8 mouse cellular contexts compared by ENCODE assay signal in genomic region chr17:80601371-80601770, GRCm38 (mm10). TPM values are rescaled to one million over a fixed set of nuclear protein-coding genes. Genes with fewer than 3 reads are reported as not detected.
DNase-seq lines count a peak whose midpoint lies in the region; ATAC-seq and TF ChIP-seq lines count a peak whose summit lies in the region.

No protein-coding gene starts in this region.

- ATAC-seq in midbrain, embryonic 16.5 days: peak; percentile 45; the same call in 1 of the 2 replicates

- no peak overlapping the region for H3K4me2 ChIP-seq in midbrain, embryonic 16.5 days (ENCODE audit: low read length)

- no peak overlapping the region for H3K27ac ChIP-seq in kidney, adult 2 months (ENCODE audit: insufficient read depth, low read depth, low read length)
- H3K27ac ChIP-seq in ES-E14 (ENCODE audit: insufficient read depth, low read depth, low read length, poor library complexity, severe bottlenecking): no peak overlapping the region
- H3K27ac ChIP-seq in embryonic fibroblast, embryonic 13.5 days (ENCODE audit: insufficient read depth, low read length): no peak overlapping the region
- no peak overlapping the region for H3K27ac ChIP-seq in midbrain, embryonic 16.5 days (ENCODE audit: low read length)

- intact Hi-C loops in left cerebral cortex, postnatal 14 days (cut with DNase I): no loop called here

- TF ChIP-seq POLR2A in kidney, adult 2 months (IDR thresholded peaks at IDR 0.05; ENCODE audit: low read depth, low read length): no peak
- TF ChIP-seq POLR2A in brain, embryonic 14.5 days (IDR thresholded peaks at IDR 0.05; ENCODE audit: borderline replicate concordance, extremely low read depth, insufficient read depth, insufficient read length, poor library complexity, severe bottlenecking): no peak
- no peak for TF ChIP-seq POLR2A in embryonic fibroblast, embryonic 13.5 days (IDR thresholded peaks at IDR 0.05; ENCODE audit: low read depth, low read length)

- H3K4me3 ChIP-seq in kidney, adult 2 months (ENCODE audit: insufficient read depth, low read depth, low read length): no peak overlapping the region
- no peak overlapping the region for H3K4me3 ChIP-seq in ES-E14 (ENCODE audit: insufficient read depth in 1 of 2, low read depth in 1 of 2, low read length in 2 of 2, poor library complexity in 1 of 2, severe bottlenecking in 1 of 2)
- no peak overlapping the region for H3K4me3 ChIP-seq in embryonic fibroblast, embryonic 13.5 days (ENCODE audit: insufficient read depth, low read length)
- H3K4me3 ChIP-seq in midbrain, embryonic 16.5 days (ENCODE audit: low read depth, low read length): no peak overlapping the region

- peak; percentile 41; the same call in 1 of the 2 replicates for TF ChIP-seq CTCF in kidney, adult 2 months (conservative IDR thresholded peaks at IDR 0.05; ENCODE audit: insufficient read depth, insufficient read length, low read depth, low read length)
- peak; percentile 62 for TF ChIP-seq CTCF in brain, embryonic 14.5 days (IDR thresholded peaks at IDR 0.05; ENCODE audit: borderline replicate concordance, extremely low read depth, insufficient read depth, insufficient read length)
- peak; percentile 18; the same call in 1 of the 2 replicates for TF ChIP-seq CTCF in embryonic fibroblast, embryonic 13.5 days (IDR thresholded peaks at IDR 0.05; ENCODE audit: borderline replicate concordance, insufficient read depth, low read length)

- H3K9me3 ChIP-seq in ES-E14 (ENCODE audit: control insufficient read depth, insufficient read depth, low read depth, low read length): no peaks in the 10 kb centered on the region
- H3K9me3 ChIP-seq in midbrain, embryonic 16.5 days (replicated peaks; ENCODE audit: control insufficient read depth, low read length, poor library complexity, severe bottlenecking): no peaks in the 10 kb centered on the region

- H3K36me3 ChIP-seq in kidney, adult 2 months (ENCODE audit: control insufficient read depth, insufficient read depth, low read length): peaks cover 27% of the 10 kb centered on the region
- peaks cover 27% of the 10 kb centered on the region; the same call in 1 of the 2 replicates for H3K36me3 ChIP-seq in ES-E14 (ENCODE audit: control insufficient read depth, insufficient read depth, low read length, poor library complexity, severe bottlenecking)
- peaks cover 46% of the 10 kb centered on the region for H3K36me3 ChIP-seq in midbrain, embryonic 16.5 days (ENCODE audit: control insufficient read depth, insufficient read depth, low read length)

- in situ Hi-C loops in ES-E14 (cut with MboI; ENCODE audit: low sequenced_read_pairs in 2 of 2, unreplicated experiment in 2 of 2): no loop called here

- DNase-seq in kidney, adult 2 months: peak; percentile 28
- DNase-seq in kidney, postnatal 14 days: no peak
- DNase-seq in ES-E14 (ENCODE audit: low read depth, low spot score): peak; percentile 82
- peak; percentile 69 for DNase-seq in brain, embryonic 14.5 days (ENCODE audit: low read depth)
- peak; percentile 67 to 72 for DNase-seq in left cerebral cortex, postnatal 14 days (ENCODE audit: low spot score in 2 of 2)
- no peak for DNase-seq in yolk sac, embryonic 10.5 days (ENCODE audit: low spot score)

- 67% methylated on average over 13 of the region's 13 CpGs for WGBS in kidney, adult 2 months
- WGBS in midbrain, embryonic 16.5 days: 57% methylated on average over 13 of the region's 13 CpGs

- no peaks in the 10 kb centered on the region for H3K27me3 ChIP-seq in kidney, adult 2 months (replicated peaks; ENCODE audit: control insufficient read depth, insufficient read depth, low read length)
- H3K27me3 ChIP-seq in midbrain, embryonic 16.5 days (ENCODE audit: control insufficient read depth, insufficient read depth, low read depth, low read length): no peaks in the 10 kb centered on the region

- no peak overlapping the region for H3K9ac ChIP-seq in ES-E14 (ENCODE audit: insufficient read depth, low read depth, low read length, poor library complexity, severe bottlenecking)
- H3K9ac ChIP-seq in midbrain, embryonic 16.5 days (ENCODE audit: low read depth, low read length): no peak overlapping the region

- H3K4me1 ChIP-seq in kidney, adult 2 months (ENCODE audit: control insufficient read depth, insufficient read depth, low read length): no peaks in the 10 kb centered on the region
- H3K4me1 ChIP-seq in ES-E14 (ENCODE audit: control insufficient read depth in 2 of 2, insufficient read depth in 2 of 2, low read length in 2 of 2, poor library complexity in 1 of 2): peaks cover 0 to 2% of the 10 kb centered on the region in 2 experiments; a peak in 1 of 4 replicates
- no peaks in the 10 kb centered on the region for H3K4me1 ChIP-seq in embryonic fibroblast, embryonic 13.5 days (ENCODE audit: control insufficient read depth, insufficient read depth, low read length)
- H3K4me1 ChIP-seq in midbrain, embryonic 16.5 days (ENCODE audit: control insufficient read depth, insufficient read depth, low read length): no peaks in the 10 kb centered on the region

TF ChIP-seq in ES-E14, 5 proteins besides CTCF, POLR2A, EP300 and RAD21:
- TF ChIP-seq CHD2 (IDR thresholded peaks at IDR 0.05; ENCODE audit: low read depth, low read length) (no peak), ZC3H11A (IDR thresholded peaks at IDR 0.05; ENCODE audit: borderline replicate concordance, low read depth, low read length) (0 out of 2 replicates have a peak, but pooled peaks have one; percentile 33), HCFC1 (IDR thresholded peaks at IDR 0.05; ENCODE audit: borderline replicate concordance, insufficient read depth, low read length) (no peak), ZNF384 (IDR thresholded peaks at IDR 0.05; ENCODE audit: low read depth, low read length) (no peak), MAFK (IDR thresholded peaks at IDR 0.05; ENCODE audit: insufficient read depth, low read depth, low read length) (no peak)

RNA-seq across cellular contexts. Expression of gene Cdkl4, which starts 23.8 kb away (rescaled TPM):
- 0.19 and 0.34 TPM in 2 replicates for polyA plus RNA-seq in kidney, adult 2 months (2012; rRNA removed)
- 0.49 and 0.85 TPM in 2 replicates for total RNA-seq in ES-E14 (2012; rRNA removed)
- 2.6 and 3.3 TPM in 2 replicates for polyA plus RNA-seq in brain, embryonic 14.5 days (2012; rRNA removed)
- 0.32 and 0.35 TPM in 2 replicates for polyA plus RNA-seq in embryonic fibroblast, embryonic 13.5 days (2011; ENCODE audit: insufficient read length, low read depth, missing spikeins)
- total RNA-seq in left cerebral cortex, postnatal 14 days (2021): 10 to 100 TPM; 16.4 to 20.4 TPM
- 6.3 and 6.4 TPM in 2 replicates for polyA plus RNA-seq in midbrain, embryonic 16.5 days (2015; fragmentation: Nextera tagmentation; extraction: Ambion mirVana)

Comparison
In these comparisons a context has a peak if more than half of its experiments do, and no peak if none do; other contexts are left out.
1. DNase-seq: peak in kidney, adult 2 months (single experiment), ES-E14 (single experiment), brain, embryonic 14.5 days (single experiment) and left cerebral cortex, postnatal 14 days (2 of 2); none in kidney, postnatal 14 days (single experiment) and yolk sac, embryonic 10.5 days (single experiment).
2. Peak in every context shown above with its lines, with median percentiles within 50 percentile points of each other: CTCF ChIP-seq.